Mouse (Mus musculus) left cerebral cortex, adult 2 months (tissue): Measurements from ENCODE around the gene Gm9639. TPM values are rescaled to one million over a fixed set of nuclear protein-coding genes. Genes with fewer than 3 reads are reported as not detected.
"Not testable (repeated sequence)": the region's sequence is repeated elsewhere in the genome, so short reads cannot be mapped to it uniquely, and the experiment has no call there.

Experiments used
- DNase-seq, 2 experiments: peaks; one replicate each; pipeline ENCODE4 v3.0.0; 2021 to 2022; ENCODE audit warnings: low spot score in 2 of 2, mixed read lengths in 1 of 2; ENCODE audit errors: extremely low spot score in 1 of 2
- H3K27ac ChIP-seq: fragments of 200-600 bp; 2 replicates; pipeline ENCODE4 v1.8.1; 2022
- H3K4me3 ChIP-seq: fragments of 200-600 bp; 2 replicates; pipeline ENCODE4 v1.8.1; 2022
- CTCF ChIP-seq: fragments of 200-600 bp; IDR thresholded peaks from 2 replicates; pipeline ENCODE4 v1.8.1; 2022; ENCODE audit warnings: antibody characterized with exemption, mild to moderate bottlenecking, moderate library complexity
- intact Hi-C: fragments of 180-260 bp; cut with DNase I; formaldehyde crosslinking; loops from one replicate; pipeline ENCODE4 v1.15.1; 2025
- long read RNA-seq, 2 experiments: library from polyadenylated mRNA; stranded (forward); transcript quantifications; one replicate each; pipeline ENCODE4 v2.0.0; 2021; ENCODE audit warnings: borderline mapping rate in 2 of 2
- total RNA-seq, 2 experiments: library from RNA; stranded (reverse); gene quantifications; 2 replicates each; pipeline ENCODE4 v1.2.3; 2021

The Gm9639 gene
- total RNA-seq, result not detected
- long read RNA-seq, experiment 1, result 0 reads
- long read RNA-seq, experiment 2, result 0 reads

DNA sequence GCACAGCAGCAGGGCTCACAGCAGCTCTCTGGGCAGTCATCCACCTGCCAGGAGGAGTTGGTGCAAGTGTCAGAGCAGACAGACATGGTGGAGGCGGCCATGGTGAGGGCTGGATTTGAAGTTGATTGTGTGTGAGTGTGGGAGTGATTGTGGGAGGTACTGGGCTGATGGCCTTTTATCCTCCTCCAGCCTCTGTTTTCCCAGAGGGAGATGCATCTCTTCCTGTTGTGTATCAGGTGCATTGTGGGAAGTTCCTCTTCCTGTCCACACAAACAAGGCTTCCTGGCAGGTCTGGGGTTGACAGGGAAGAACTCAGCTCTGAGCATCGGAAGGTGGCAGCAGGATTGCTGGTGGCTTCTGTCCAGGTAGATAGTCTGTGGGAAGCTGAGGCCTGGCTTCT is at the start of gene Gm9639:
Gm9639 (minus strand) TSS at position 101 of the 400 bp plus-strand sequence.
- H3K27ac ChIP-seq, result no peak within 1 kb of the TSS
- intact Hi-C loops, result loop anchor here (5.0 kb wide), 1 partner anchor 67 kb away; the partner anchor contains the start of gene Gm3285
- no peak for DNase-seq
- no peak for TF ChIP-seq CTCF
- no peak within 1 kb of the TSS for H3K4me3 ChIP-seq

GRCm38 (mm10) chr10:77839006-77839405 is 44.1 kb upstream of the Gm9639 start:
- Histone ChIP-seq H3K27ac (no peak overlapping the region), H3K4me3 (no peak overlapping the region)
- intact Hi-C loops, result no loop called here
- DNase-seq, result no peak
- TF ChIP-seq CTCF, result no peak

DNA sequence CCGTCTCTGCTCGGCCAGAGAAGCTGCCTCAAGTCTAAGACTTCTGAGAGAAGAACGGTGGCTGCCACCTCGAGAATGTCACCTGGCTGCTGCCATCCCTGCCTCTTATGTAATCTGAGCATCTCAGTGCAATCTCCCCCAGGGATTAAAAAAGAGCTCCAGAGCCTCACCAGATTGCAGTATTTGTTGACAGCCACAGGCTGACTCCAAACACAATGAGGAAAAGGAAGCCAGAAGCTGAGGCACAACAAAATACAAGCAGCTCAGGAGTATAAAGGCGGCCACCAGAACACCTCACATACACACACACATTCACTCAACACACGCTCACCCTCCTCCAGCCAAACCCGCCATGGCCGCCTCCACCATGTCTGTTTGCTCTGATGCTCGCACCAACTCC is 40.8 kb upstream of the Gm9639 start, which contains the start of gene Krtap10-10:
Krtap10-10 (plus strand) TSS at position 301 of the 400 bp plus-strand sequence.
- Histone ChIP-seq H3K4me3 (no peak within 1 kb of the TSS), H3K27ac (no peak within 1 kb of the TSS)
- TF ChIP-seq CTCF, result no peak
- intact Hi-C loops, result no loop called here
- DNase-seq, result peak; percentile 13 to 22

- no peak within 1 kb of the TSS for H3K4me3 ChIP-seq
- H3K27ac ChIP-seq, result no peak within 1 kb of the TSS
- no peak for DNase-seq
- intact Hi-C loops, result no loop called here
- no peak for TF ChIP-seq CTCF
Measured at GRCm38 (mm10) chr10:77826951-77827350, 32.1 kb upstream of the Gm9639 start, which contains the start of gene Krtap10-4. Krtap10-4 (minus strand) TSS chr10:77827095.

- intact Hi-C loops, result no loop called here
- TF ChIP-seq CTCF, result no peak
- no peak for DNase-seq
- no peak overlapping the region for H3K27ac ChIP-seq
- H3K4me3 ChIP-seq, result no peak overlapping the region
Measured at GRCm38 (mm10) chr10:77819203-77819602, 24.3 kb upstream of the Gm9639 start.

DNA sequence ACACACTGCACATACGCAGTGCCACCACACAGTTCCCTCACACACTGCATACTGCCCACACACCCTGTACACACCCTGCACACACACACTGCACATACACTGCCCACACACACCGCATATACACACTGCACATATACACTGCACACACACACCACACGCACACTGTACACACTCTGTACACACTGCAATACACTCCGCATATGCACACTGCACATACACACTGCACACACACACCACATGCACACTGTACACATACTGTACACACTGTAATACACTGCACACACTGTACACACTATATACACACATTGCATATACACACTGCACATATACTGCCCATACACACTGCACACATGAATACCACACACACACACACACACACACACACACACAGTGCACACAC is 23.6 kb upstream of the Gm9639 start:
- TF ChIP-seq CTCF, result no peak
- intact Hi-C loops, result no loop called here
- H3K4me3 ChIP-seq, result no peak overlapping the region
- no peak for DNase-seq
- H3K27ac ChIP-seq, result no peak overlapping the region

GRCm38 (mm10) chr10:77815514-77815913 is 20.6 kb upstream of the Gm9639 start:
- peak in 1 of 2 experiments; percentile 21 for DNase-seq
- Histone ChIP-seq H3K27ac (no peak overlapping the region), H3K4me3 (no peak overlapping the region)
- intact Hi-C loops, result no loop called here
- TF ChIP-seq CTCF, result peak; percentile 52

GRCm38 (mm10) chr10:77814382-77814781 is 19.5 kb upstream of the Gm9639 start, which contains the start of gene Gm2696:
Gm2696 (plus strand) TSS chr10:77814682.
- no peak for DNase-seq
- Histone ChIP-seq H3K27ac (no peak within 1 kb of the TSS), H3K4me3 (no peak within 1 kb of the TSS)
- intact Hi-C loops, result no loop called here
- no peak for TF ChIP-seq CTCF

GRCm38 (mm10) chr10:77811743-77812142 is 16.9 kb upstream of the Gm9639 start, which contains the start of gene Gm9507:
Gm9507 (minus strand) TSS chr10:77811843.
- no peak within 1 kb of the TSS for H3K4me3 ChIP-seq
- intact Hi-C loops, result no loop called here
- DNase-seq, result no peak
- no peak for TF ChIP-seq CTCF
- no peak within 1 kb of the TSS for H3K27ac ChIP-seq

- TF ChIP-seq CTCF, result no peak
- no peak for DNase-seq
- Histone ChIP-seq H3K27ac (no peak overlapping the region), H3K4me3 (no peak overlapping the region)
- intact Hi-C loops, result no loop called here
Measured at GRCm38 (mm10) chr10:77804095-77804494, 9.2 kb upstream of the Gm9639 start.

GRCm38 (mm10) chr10:77798921-77799508 is 4.1 kb upstream of the Gm9639 start, which contains the start of gene Gm19668:
Gm19668 (minus strand) TSS chr10:77799133.
- no peak for DNase-seq
- no peak within 1 kb of the TSS for H3K4me3 ChIP-seq
- no peak within 1 kb of the TSS for H3K27ac ChIP-seq
- intact Hi-C loops, result loop anchor here (5.0 kb wide), 1 partner anchor 63 kb away; the partner anchor contains the start of gene Gm3285
- TF ChIP-seq CTCF, result no peak

GRCm38 (mm10) chr10:77798164-77798920 is 3.5 kb upstream of the Gm9639 start:
- H3K27ac ChIP-seq, H3K4me3 ChIP-seq, DNase-seq: not testable (repeated sequence)
- intact Hi-C loops, result loop anchor here (5.0 kb wide), 1 partner anchor 64 kb away; the partner anchor contains the start of gene Gm3285
